Mouse (Mus musculus): Measurements from ENCODE around the gene Spsb2. TPM values are rescaled to one million over a fixed set of nuclear protein-coding genes. Genes with fewer than 3 reads are reported as not detected.
A peak's percentile ranks its signal among the peaks of the same experiment; 100 is the strongest.

The Spsb2 gene
- polyA plus RNA-seq (2015; fragmentation: Nextera tagmentation; extraction: Ambion mirVana): 7.4 and 9.2 TPM in 2 replicates

DNA sequence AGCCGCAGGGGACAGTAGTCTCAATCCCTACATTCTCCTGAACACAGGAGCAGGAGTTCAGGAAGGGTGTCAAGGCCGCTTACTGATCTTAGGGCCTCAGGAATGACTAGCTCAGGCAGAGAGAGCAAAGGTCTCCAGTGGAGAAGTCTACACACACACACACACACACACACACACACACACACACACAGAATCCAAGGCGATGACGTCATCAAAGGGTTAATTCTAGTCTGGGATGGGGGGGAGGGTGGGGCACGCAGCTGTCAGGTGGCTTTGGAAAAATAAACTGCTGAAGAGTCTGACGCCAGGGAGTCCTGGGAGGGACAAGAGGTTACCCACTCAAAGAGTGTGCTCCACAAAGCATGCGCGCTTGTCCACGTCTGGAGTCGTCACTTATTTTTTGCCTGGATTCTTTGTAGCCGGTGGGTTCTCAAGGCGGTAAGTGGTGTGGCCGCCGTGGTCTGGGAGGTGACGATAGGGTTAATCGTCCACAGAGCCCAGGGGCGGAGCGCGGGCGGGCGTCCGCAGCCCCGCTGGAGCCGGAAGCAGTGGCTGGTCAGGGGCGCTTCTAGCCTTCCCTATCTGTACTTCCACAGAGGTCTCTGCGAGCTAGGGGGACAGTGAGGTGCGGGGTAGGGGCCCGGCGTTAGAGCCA, at the start of gene Spsb2:
Spsb2 (plus strand) TSS at position 304 of the 655 bp plus-strand sequence.
- Histone ChIP-seq H3K27me3 (ENCODE audit: control insufficient read depth, insufficient read depth, low read length) (no peaks in the 10 kb centered on the region), H3K9me3 (replicated peaks; ENCODE audit: control insufficient read depth, low read length) (no peaks in the 10 kb centered on the region), H3K36me3 (ENCODE audit: control insufficient read depth, insufficient read depth) (peaks cover 18% of the 10 kb centered on the region), H3K4me2 (ENCODE audit: low read depth, low read length) (peak within 1 kb of the TSS; percentile 100), H3K9ac (ENCODE audit: low read length) (peak within 1 kb of the TSS; percentile 92), H3K4me3 (ENCODE audit: low read length) (peak within 1 kb of the TSS; percentile 79), H3K4me1 (ENCODE audit: control insufficient read depth, insufficient read depth, low read length) (peaks cover 59% of the 10 kb centered on the region), H3K27ac (ENCODE audit: low read length) (peak within 1 kb of the TSS; percentile 92)
- ATAC-seq (replicated peaks; ENCODE audit: extremely low read depth, insufficient read depth, low FRiP score): peak; percentile 43
- WGBS: 4% methylated on average over 29 of the region's 29 CpGs

DNA sequence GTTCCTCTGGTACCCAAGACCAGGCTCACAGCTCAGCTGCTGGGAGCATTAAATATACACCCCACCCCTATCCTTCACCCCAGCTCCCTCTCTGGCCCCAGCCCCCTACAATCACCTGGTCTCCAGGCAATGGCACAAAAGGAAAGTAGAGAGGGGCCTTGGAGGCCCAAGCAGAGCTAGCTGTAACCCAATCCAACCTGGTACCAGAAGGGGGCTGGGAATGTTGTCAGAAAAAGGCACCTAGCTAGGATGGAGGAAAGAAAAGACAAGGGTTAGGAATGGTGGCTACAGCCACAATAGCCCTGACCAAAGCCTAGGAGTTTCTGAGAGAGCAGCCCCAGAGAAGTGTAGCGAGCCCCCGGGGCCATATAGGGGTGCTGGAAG, 49.6 kb upstream of the Spsb2 start:
- H3K27me3 ChIP-seq (ENCODE audit: control insufficient read depth, insufficient read depth, low read length): no peaks in the 10 kb centered on the region
- peak overlapping the region; percentile 96 for H3K27ac ChIP-seq (ENCODE audit: low read length)
- 51% methylated on average over 2 of the region's 2 CpGs for WGBS
- H3K36me3 ChIP-seq (ENCODE audit: control insufficient read depth, insufficient read depth): no peaks in the 10 kb centered on the region
- 0 out of 2 replicates have a peak overlapping the region, but pooled peaks have one; percentile 11 for H3K4me3 ChIP-seq (ENCODE audit: low read length)
- H3K4me2 ChIP-seq (ENCODE audit: low read depth, low read length): peak overlapping the region; percentile 67
- no peak for ATAC-seq (replicated peaks; ENCODE audit: extremely low read depth, insufficient read depth, low FRiP score)
- no peaks in the 10 kb centered on the region for H3K9me3 ChIP-seq (replicated peaks; ENCODE audit: control insufficient read depth, low read length)
- peak overlapping the region; percentile 94 for H3K9ac ChIP-seq (ENCODE audit: low read length)
- H3K4me1 ChIP-seq (ENCODE audit: control insufficient read depth, insufficient read depth, low read length): peaks cover 37% of the 10 kb centered on the region

DNA sequence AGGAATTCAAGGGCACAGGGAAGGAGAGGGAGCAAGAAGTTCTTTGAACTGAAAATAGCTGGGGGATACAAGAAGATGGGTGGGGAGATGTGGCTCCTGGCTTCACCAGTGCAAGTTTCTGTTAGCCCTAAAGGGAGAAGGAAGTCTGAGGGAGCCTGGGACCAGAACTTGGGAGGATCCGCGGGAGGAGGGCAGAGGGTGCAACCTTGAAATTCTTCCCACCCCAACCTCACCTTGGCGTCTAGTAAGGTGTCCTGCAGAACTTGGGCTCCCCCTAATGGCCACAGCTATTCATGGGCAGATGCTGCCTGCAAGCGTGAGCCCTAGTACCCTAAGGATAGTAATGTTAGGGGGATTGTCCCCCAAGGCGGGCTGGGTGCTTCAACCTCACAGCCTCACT, 49.2 kb upstream of the Spsb2 start:
- peak overlapping the region; percentile 94 for H3K9ac ChIP-seq (ENCODE audit: low read length)
- H3K36me3 ChIP-seq (ENCODE audit: control insufficient read depth, insufficient read depth): no peaks in the 10 kb centered on the region
- peaks cover 32% of the 10 kb centered on the region for H3K4me1 ChIP-seq (ENCODE audit: control insufficient read depth, insufficient read depth, low read length)
- no peaks in the 10 kb centered on the region for H3K27me3 ChIP-seq (ENCODE audit: control insufficient read depth, insufficient read depth, low read length)
- 0 out of 2 replicates have a peak overlapping the region, but pooled peaks have one; percentile 11 for H3K4me3 ChIP-seq (ENCODE audit: low read length)
- 7% methylated on average over 5 of the region's 5 CpGs for WGBS
- peak overlapping the region; percentile 96 for H3K27ac ChIP-seq (ENCODE audit: low read length)
- H3K9me3 ChIP-seq (replicated peaks; ENCODE audit: control insufficient read depth, low read length): no peaks in the 10 kb centered on the region
- peak overlapping the region; percentile 67 for H3K4me2 ChIP-seq (ENCODE audit: low read depth, low read length)
- ATAC-seq (replicated peaks; ENCODE audit: extremely low read depth, insufficient read depth, low FRiP score): peak; percentile 17; the same call in 1 of the 2 replicates

DNA sequence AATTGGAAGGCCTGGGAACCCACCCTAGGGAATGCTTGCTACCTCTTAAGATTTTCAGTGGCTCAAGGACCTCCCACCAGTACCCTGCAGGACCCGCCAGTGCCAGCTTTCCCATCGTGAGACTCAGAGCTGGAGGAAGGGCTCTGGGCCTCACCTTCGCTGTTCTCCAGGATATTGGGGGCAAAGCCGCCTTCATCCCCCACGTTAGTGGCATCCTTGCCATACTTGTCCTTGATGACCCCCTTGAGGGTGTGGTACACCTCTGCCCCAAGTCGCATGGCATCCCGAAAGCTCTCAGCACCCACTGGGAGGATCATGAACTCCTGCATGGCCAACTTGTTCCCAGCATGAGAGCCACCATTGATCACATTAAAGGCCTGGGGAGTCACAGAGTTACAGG, 42.5 kb upstream of the Spsb2 start:
- Histone ChIP-seq H3K27me3 (ENCODE audit: control insufficient read depth, insufficient read depth, low read length) (no peaks in the 10 kb centered on the region; the same call in 1 of the 2 replicates), H3K4me2 (ENCODE audit: low read depth, low read length) (no peak overlapping the region), H3K4me3 (ENCODE audit: low read length) (no peak overlapping the region), H3K9ac (ENCODE audit: low read length) (no peak overlapping the region), H3K4me1 (ENCODE audit: control insufficient read depth, insufficient read depth, low read length) (peaks cover 8% of the 10 kb centered on the region), H3K27ac (ENCODE audit: low read length) (no peak overlapping the region), H3K9me3 (replicated peaks; ENCODE audit: control insufficient read depth, low read length) (no peaks in the 10 kb centered on the region), H3K36me3 (ENCODE audit: control insufficient read depth, insufficient read depth) (no peaks in the 10 kb centered on the region)
- ATAC-seq (replicated peaks; ENCODE audit: extremely low read depth, insufficient read depth, low FRiP score): no peak
- 85% methylated on average over 7 of the region's 7 CpGs for WGBS

DNA sequence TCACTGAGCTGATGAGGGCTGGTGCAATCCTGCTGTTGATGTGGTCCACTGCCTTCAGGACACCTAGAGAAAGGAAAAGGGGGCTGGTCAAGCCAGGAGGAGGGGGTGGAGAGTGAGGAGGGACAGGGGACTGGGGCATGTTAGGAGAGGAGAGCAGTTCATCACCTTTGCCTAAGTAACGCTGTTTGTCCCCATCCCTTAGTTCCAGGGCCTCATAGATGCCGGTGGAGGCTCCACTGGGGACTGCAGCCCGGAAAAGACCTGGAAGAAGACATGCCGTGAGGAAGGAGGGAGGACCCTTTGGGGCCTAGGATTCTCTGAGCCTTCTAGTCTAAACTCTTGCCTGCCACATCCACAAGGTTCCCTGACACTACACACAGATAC, 40.9 kb upstream of the Spsb2 start:
- Histone ChIP-seq H3K27ac (ENCODE audit: low read length) (no peak overlapping the region), H3K4me2 (ENCODE audit: low read depth, low read length) (no peak overlapping the region), H3K9ac (ENCODE audit: low read length) (no peak overlapping the region), H3K27me3 (ENCODE audit: control insufficient read depth, insufficient read depth, low read length) (no peaks in the 10 kb centered on the region; the same call in 1 of the 2 replicates), H3K4me3 (ENCODE audit: low read length) (no peak overlapping the region), H3K9me3 (replicated peaks; ENCODE audit: control insufficient read depth, low read length) (no peaks in the 10 kb centered on the region), H3K36me3 (ENCODE audit: control insufficient read depth, insufficient read depth) (no peaks in the 10 kb centered on the region), H3K4me1 (ENCODE audit: control insufficient read depth, insufficient read depth, low read length) (peaks cover 8% of the 10 kb centered on the region)
- no peak for ATAC-seq (replicated peaks; ENCODE audit: extremely low read depth, insufficient read depth, low FRiP score)
- 53% methylated on average over 4 of the region's 4 CpGs for WGBS

DNA sequence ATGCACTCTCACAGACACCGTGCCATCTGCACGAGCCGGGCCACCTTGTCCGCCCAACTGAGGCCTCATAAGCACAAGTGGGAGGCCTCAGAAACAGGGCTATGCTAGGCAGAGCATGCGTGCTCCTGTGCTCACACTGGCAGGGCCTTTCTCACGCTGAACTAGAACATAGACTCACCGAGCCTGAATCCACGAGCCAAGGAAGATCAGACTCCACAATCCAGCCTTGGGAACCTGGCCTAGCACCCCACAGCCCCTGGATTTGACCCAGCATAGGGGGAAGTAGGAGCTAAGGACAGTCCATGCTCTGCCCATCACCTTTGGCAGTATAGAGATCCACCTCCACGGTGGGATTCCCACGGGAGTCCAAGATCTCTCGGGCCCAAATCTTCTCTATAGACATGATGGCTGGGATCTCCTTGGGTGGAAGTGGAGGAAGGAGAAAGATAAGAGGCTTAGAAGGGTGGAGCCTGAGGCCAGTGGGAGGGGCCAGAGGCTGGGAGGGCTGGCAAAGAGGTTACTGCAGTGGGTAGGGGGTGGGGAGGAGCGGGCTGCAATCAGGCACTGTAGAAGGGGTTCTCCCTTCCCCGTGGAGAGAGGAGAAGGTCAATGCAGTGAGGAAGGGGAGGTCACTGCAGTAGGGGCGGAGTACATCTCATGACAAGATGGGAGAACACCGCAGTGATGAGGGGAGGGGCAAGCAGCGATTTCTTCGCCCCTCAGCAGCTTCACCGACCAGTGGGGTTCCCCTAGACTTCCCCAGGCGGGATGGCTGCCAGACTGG, 40.3 kb upstream of the Spsb2 start:
- 0 out of 2 replicates have a peak, but pooled peaks have one; percentile 34 for ATAC-seq (replicated peaks; ENCODE audit: extremely low read depth, insufficient read depth, low FRiP score)

DNA sequence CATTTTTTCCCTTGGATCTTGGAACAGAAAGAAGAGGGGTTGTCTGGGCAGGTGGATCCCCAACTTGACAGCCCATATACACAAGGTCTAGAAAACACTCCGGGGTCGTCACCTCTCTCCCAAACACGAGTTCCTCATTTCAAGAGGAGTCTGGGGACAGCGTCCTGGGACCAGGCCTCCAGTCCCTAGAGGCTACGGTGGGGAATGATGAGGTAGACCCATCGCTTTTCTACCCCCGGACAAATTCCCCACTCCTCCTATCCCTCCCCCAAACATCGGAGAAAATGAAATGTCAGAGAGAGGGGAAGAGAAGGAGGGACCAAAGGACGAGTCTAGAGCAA, 39.8 kb upstream of the Spsb2 start:
- H3K4me3 ChIP-seq (ENCODE audit: low read length): peak overlapping the region; percentile 66
- H3K9me3 ChIP-seq (replicated peaks; ENCODE audit: control insufficient read depth, low read length): no peaks in the 10 kb centered on the region
- peak overlapping the region; percentile 75; the same call in 1 of the 2 replicates for H3K9ac ChIP-seq (ENCODE audit: low read length)
- no peak for ATAC-seq (replicated peaks; ENCODE audit: extremely low read depth, insufficient read depth, low FRiP score)
- no peak overlapping the region for H3K27ac ChIP-seq (ENCODE audit: low read length)
- peak overlapping the region; percentile 99 for H3K4me2 ChIP-seq (ENCODE audit: low read depth, low read length)
- no peaks in the 10 kb centered on the region; the same call in 1 of the 2 replicates for H3K27me3 ChIP-seq (ENCODE audit: control insufficient read depth, insufficient read depth, low read length)
- H3K36me3 ChIP-seq (ENCODE audit: control insufficient read depth, insufficient read depth): no peaks in the 10 kb centered on the region
- peaks cover 8% of the 10 kb centered on the region for H3K4me1 ChIP-seq (ENCODE audit: control insufficient read depth, insufficient read depth, low read length)
- 7% methylated on average over 9 of the region's 9 CpGs for WGBS

More for the DNA sequence above, 40.3 kb upstream of the Spsb2 start:
- Histone ChIP-seq H3K4me1 (ENCODE audit: control insufficient read depth, insufficient read depth, low read length) (peaks cover 8% of the 10 kb centered on the region), H3K27ac (ENCODE audit: low read length) (no peak overlapping the region), H3K9ac (ENCODE audit: low read length) (no peak overlapping the region), H3K4me3 (ENCODE audit: low read length) (no peak overlapping the region; the same call in 1 of the 2 replicates), H3K9me3 (replicated peaks; ENCODE audit: control insufficient read depth, low read length) (no peaks in the 10 kb centered on the region), H3K36me3 (ENCODE audit: control insufficient read depth, insufficient read depth) (no peaks in the 10 kb centered on the region), H3K27me3 (ENCODE audit: control insufficient read depth, insufficient read depth, low read length) (no peaks in the 10 kb centered on the region; the same call in 1 of the 2 replicates), H3K4me2 (ENCODE audit: low read depth, low read length) (peak overlapping the region; percentile 99)
- 34% methylated on average over 19 of the region's 19 CpGs for WGBS

DNA sequence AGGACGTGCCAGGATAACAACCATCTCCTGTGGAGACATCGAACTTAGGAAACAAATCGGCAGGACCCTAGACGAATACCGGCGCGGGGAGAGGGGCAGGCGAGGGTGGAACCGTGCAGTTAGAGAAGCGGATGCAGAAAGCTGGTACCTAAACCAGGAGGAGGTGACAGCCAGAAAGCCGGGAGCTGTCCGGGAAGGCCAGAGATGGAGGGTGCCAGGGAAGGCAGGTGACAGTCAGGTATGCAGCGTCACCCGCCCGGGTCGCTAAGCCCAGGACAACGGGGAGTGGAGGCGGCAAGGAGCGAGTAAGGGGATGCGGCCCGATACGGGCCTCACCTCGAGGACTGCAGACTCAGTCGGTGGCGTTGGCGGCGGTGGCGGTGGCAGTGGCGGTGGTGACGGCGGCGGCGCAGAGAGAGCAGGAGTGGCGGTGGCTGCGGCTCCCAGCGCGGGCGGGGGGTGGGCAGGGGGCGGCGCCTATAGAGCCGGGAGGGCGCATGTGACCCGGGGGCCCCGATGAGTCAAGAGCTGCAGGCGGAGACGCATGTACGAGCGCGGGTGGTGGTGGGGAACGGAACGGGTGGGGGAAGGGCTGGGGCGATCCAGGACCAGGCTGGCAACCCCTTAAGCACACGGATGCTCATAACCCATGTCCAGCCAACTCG, 39.2 kb upstream of the Spsb2 start, which contains the start of gene Eno2:
Eno2 (minus strand) TSS at position 573 of the 665 bp plus-strand sequence.
- Histone ChIP-seq H3K9ac (ENCODE audit: low read length) (peak within 1 kb of the TSS; percentile 75), H3K27ac (ENCODE audit: low read length) (no peak within 1 kb of the TSS; the same call in 1 of the 2 replicates), H3K9me3 (replicated peaks; ENCODE audit: control insufficient read depth, low read length) (no peaks in the 10 kb centered on the region), H3K4me2 (ENCODE audit: low read depth, low read length) (peak within 1 kb of the TSS; percentile 99), H3K36me3 (ENCODE audit: control insufficient read depth, insufficient read depth) (no peaks in the 10 kb centered on the region), H3K27me3 (ENCODE audit: control insufficient read depth, insufficient read depth, low read length) (no peaks in the 10 kb centered on the region; the same call in 1 of the 2 replicates), H3K4me3 (ENCODE audit: low read length) (peak within 1 kb of the TSS; percentile 66), H3K4me1 (ENCODE audit: control insufficient read depth, insufficient read depth, low read length) (peaks cover 8% of the 10 kb centered on the region)
- peak; percentile 81 for ATAC-seq (replicated peaks; ENCODE audit: extremely low read depth, insufficient read depth, low FRiP score)
- WGBS: 2% methylated on average over 50 of the region's 54 CpGs

All from heart, embryonic 16.5 days (tissue).